Mouse (Mus musculus) heart, postnatal 10 days (tissue): Measurements from ENCODE around the gene Phf11d. TPM values are rescaled to one million over a fixed set of nuclear protein-coding genes. Genes with fewer than 3 reads are reported as not detected.
"Not testable (repeated sequence)": the region's sequence is repeated elsewhere in the genome, so short reads cannot be mapped to it uniquely, and the experiment has no call there.

Experiments used
- DNase-seq, 2 experiments: peaks; one replicate each; pipeline ENCODE4 v3.0.0; 2021
- intact Hi-C: fragments of 180-260 bp; cut with DNase I; formaldehyde crosslinking; loops from one replicate; pipeline ENCODE4 v1.15.1; 2025
- total RNA-seq, 2 experiments: library from RNA; stranded (reverse); gene quantifications; 2 replicates each; pipeline ENCODE4 v1.2.3; 2021

The Phf11d gene
- total RNA-seq = 1 to 10 TPM; 7.4 to 8.4 TPM

DNA sequence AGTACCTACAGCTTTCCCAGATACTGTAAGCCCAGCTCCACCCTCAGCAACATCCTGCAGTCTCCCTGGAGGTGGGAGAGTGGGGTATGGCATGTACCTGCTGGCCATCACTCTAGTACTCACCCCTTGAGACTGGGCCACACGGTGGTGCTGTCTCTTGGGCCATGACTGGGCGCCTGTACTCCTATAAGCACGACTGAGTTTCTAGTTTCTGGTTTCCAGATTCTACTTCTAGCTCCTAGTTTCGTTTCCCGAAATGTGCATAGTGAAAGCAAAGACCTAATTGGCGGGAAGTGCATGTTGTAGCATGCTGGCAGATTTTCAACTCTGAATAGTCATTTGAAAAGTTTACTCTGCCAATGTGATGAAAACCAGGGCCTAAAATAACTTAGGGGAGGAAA lies at the start of gene Phf11d:
Phf11d (minus strand) TSS at position 227 of the 401 bp plus-strand sequence.
- intact Hi-C loops = loop anchor here (1.0 kb wide), 1 partner anchor 75 kb away; the partner anchor contains the start of genes Cab39l and Setdb2
- peak; percentile 73 to 74 for DNase-seq

DNA sequence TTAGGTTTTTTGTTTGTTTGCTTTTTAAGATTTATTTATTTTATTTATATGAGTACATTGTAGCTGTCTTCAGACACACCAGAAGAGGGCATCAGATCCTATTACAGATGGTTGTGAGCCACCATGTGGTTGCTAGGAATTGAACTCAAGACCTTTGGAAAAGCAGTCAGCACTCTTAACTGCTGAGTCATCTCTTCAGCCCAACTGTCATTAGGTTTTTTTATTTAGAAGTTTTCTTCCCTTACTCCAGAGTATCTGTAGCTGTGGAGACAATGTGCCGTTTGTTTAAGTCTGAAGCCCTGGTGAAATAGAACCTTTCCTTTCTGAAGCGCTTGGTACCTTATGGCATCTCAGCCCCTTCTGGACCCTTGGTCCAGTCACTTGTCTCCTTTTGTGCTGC lies 49.7 kb upstream of the Phf11d start:
- DNase-seq, intact Hi-C loops: not testable (repeated sequence)

DNA sequence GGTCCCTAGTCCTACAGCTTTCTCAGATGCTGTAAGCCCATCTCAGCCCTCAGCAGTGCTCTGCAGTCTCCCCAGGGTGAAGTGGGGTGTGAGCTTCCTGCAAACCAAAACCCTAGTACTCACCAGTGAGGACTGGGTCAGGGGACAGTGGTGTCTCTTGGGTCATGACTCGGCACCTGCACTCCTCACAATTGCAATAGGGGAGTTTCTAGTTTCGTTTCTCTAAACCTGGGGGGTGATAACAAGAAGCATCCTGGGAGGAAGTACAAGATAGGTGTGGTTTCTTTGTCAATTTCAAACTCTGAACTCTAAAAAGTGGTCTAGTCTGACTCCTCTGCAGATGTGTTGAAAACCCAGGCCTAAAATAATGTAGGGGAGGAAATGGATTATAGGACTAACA lies 31.7 kb upstream of the Phf11d start:
- DNase-seq = no peak
- intact Hi-C loops = no loop called here

DNA sequence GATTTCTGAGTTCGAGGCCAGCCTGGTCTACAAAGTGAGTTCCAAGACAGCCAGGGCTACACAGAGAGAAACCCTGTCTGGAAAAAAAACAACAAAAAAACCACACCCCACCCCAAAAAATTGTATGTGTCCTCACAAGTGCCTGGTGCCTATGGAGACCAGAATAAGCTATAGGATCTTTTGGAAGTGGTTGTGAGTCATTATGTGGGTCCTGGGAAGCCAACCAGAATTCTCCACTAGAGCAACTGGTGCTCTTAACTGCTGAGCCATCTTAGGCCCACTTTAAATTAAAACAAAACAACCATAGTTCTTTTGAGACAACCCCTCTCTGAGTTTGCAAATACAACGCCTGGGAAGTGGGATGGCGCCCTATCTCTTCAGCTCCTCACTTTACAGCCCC lies 30.0 kb upstream of the Phf11d start, which contains the start of gene Phf11c:
Phf11c (minus strand) TSS at position 101 of the 400 bp plus-strand sequence.
- intact Hi-C loops = no loop called here

DNA sequence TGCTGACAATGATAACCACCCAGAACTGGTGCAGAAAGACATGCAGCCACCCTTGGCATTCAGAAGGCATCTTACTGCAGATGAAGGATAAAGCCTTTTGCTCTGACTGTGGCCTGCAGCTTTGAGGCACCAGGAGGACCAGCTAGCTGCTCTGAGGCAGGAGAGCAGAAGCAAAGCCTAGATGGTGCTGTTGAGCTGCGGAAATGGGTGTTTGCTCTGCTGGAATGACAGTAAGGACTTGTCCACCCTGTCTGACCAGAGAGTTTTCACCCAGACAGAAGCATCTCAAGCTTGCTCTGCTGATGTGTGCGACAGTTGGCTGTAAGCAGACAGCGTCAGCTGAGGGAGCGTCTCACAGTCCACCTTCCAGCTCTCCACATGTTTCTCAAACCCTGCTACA lies 24.9 kb upstream of the Phf11d start:
- intact Hi-C loops = not testable (repeated sequence)
- peak; percentile 43 to 59 for DNase-seq

More for the DNA sequence above, 30.0 kb upstream of the Phf11d start, which contains the start of gene Phf11c:
- DNase-seq = no peak

DNA sequence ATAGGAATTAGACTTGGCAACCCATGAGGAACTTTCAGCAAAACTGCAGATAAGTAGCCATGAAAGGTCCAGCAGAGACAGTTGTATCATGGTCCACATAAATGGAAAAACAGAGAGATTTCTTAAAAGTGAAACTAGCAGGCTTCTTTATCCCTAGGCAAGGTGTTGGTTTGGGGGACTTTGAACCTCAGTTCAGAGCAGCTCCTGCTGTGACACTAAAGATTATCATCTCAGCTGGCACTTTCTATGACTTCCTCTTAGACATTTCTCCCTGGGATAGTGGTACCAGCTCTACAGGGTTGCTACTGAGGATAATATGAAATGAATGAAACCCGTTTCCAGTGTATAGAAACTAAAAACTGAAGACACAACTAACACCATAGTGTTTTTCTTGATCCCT lies 24.3 kb upstream of the Phf11d start:
- DNase-seq = no peak
- intact Hi-C loops = loop anchor here (2.0 kb wide), 1 partner anchor 167 kb away; no protein-coding TSS in a partner anchor

DNA sequence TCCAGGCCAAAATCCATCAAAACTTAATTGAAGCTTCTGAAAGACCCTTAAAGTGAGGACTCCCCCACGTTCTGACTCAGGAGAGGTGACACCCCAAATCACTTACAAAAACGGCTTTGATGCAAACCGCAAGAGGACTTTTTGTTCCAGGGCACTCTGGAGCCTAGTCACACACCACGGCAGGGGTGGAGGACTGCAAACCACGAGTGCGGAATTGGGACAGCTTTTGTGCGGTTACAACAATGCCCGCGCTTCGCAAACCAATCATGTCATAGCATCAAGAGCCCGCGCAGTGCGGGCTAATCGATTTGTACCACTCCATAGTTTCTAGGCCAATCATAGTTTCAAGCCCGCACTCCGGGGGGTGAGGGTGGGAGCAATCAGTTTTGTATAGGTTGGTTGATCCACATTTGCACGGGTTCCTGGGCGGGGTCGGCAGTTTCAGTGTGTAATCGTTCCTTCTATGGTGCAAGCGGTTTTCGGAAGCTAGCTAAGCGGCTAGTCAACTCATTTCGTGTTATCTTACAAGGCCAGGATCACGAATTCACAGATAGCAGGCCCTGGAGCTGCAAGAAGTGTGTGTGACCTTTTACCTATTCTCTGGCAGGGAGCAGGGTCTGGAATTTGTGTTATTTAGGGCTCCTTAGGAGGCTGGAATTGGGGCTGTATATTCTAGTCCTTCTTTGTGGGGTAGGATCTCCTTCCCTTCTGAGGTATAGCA lies 5.2 kb upstream of the Phf11d start:
- intact Hi-C loops = no loop called here
- DNase-seq = no peak

DNA sequence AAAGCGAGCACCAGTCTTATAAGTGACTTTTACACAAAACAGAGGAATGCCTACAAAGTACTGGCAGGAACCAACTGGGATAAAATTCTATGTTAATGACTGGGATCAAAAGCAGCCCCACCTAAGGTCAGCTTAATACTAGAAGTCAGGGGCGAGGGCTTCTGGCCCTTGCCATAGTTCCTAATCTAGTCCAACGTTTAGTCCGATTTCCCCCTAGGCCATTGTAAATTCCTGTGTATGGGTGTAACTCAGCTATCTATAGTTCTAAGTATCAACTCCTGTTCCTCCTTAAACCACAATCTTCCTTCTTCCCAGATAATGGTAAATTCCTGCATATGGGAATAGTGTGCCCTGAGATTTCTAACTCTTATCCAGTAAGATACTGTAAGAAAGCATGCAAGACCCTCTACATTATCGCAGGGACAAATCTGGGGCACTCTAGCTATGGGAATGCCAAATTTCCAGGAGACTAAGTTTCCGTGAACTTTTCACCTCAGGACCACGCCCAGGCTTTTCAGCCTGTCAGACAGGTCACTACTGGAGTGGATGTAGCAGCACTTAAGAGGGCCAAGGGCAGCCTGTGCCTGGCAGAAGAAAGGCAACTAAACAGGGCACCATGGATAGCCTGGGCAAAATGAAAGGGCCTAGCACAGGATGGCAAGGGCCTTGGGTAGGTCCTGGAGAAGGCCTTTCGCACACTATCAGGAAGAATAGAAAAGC lies 1.3 kb upstream of the Phf11d start:
- intact Hi-C loops = no loop called here
- DNase-seq = no peak

DNA sequence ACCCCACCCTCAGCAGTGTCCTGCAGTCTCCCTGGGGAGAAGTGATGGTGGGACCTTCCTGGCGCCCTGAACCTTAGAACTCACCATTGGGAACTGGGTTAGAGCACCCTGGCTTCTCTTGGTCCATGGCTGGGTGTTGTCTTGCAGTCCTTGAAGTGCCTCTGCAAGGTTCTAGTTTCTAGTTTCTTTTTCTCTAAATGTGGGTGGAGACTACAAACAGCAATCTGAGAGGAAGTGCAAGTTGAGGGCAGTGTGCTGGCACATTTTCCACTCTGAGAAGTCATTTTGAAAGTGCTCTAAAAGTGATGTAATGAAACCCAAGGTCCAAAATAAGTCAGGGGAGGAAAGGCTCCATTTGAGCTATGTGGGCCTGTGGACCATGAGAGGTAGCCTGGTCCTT lies 24.1 kb downstream of the Phf11d start, which contains the start of gene Phf11b:
Phf11b (minus strand) TSS at position 163 of the 400 bp plus-strand sequence.
- intact Hi-C loops = not testable (repeated sequence)
- DNase-seq = peak; percentile 4 to 5

DNA sequence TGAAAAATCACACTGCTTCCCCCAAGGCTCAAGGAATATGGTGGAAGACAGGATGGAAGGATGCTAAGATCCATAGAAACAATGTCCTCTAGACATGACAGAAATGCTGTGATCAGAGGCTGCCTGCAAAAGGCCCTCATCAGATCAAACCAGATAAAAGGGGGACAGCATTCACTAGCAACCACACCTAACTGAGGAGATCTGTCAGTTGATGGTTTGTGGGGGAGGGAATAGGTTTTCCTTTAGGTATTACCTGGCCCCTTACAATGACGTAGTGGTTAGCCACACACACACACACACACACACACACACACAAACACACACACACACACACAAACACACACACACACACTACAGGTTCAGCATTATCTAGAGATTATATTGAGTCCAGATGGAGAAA lies 25.7 kb downstream of the Phf11d start:
- no peak for DNase-seq
- intact Hi-C loops = no loop called here

DNA sequence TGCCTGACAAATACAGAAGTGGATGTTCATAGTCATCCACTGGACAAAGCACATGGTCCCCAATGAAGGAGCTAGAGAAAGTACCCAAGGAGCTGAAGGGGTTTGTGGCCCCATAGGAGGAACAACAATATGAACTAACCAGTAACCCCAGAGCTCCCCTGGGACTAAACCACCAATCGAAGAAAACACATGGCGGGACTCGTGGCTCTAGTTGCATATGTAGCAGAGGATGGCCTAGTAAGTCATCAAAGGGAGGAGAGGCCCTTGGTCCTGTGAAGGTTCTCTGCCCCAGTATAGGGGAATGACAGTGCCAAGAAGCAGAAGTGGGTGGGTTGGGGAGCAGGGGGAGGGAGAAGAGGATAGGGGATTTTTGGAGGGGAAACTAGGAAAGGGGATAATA lies 29.2 kb downstream of the Phf11d start:
- intact Hi-C loops, DNase-seq: not testable (repeated sequence)

DNA sequence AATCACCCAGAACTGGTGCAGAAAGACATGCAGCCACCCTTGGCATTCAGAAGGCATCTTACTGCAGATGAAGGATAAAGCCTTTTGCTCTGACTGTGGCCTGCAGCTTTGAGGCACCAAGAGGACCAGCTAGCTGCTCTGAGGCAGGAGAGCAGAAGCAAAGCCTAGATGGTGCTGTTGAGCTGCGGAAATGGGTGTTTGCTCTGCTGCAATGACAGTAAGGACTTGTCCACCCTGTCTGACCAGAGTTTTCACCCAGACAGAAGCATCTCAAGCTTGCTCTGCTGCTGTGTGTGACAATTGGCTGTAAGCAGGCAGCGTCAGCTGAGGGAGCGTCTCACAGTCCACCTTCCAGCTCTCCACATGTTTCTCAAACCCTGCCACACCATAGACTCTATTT lies 34.8 kb downstream of the Phf11d start:
- intact Hi-C loops = not testable (repeated sequence)
- peak; percentile 37 to 50 for DNase-seq

DNA sequence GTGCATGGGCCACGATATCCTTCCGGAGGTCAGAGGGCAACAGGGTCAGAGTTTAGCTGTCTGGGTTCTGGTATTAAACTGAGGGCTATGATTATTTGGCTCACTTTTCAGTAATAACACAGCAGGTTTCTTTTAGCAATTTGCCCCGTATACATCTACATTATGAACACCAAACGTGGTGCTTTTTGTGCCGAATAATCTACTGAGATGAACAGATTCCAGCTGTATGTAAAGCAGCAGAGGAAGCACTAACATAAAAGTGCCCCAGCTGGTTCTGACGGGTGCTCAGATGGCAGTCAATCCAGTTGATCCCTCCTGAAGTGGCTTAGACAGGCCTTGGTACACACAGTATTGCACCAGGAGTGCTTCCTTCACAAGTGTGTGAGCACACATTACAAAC lies 45.3 kb downstream of the Phf11d start:
- DNase-seq, intact Hi-C loops: not testable (repeated sequence)

DNA sequence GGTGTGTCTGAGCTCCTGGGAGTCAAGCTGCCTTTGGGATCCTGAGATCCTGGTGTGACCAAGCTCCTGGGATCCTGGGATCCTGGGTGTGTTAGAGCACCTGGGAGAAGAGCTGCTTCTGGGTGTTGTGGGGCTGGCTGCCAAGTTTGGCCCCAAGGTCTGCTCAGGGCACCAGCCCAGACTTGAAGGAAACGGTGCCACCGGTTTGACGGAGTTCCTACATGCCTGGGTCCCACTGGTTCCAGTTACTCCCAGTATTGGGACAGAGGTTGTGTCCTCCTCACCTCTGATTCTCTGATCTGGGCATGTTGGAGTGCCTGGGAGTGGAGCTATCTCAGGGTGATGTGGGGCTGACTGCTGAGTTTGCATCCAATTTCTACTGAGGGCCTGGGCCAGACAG lies 46.2 kb downstream of the Phf11d start:
- DNase-seq, intact Hi-C loops: not testable (repeated sequence)

Other genes starting within 250 kb of the Phf11d start
- not detected for gene 1700129C05Rik, start 222.6 kb downstream of the Phf11d start, total RNA-seq
- gene Gm5142, start 186.7 kb downstream of the Phf11d start, total RNA-seq = not detected
- 10 to 100 TPM; 15.2 to 17.8 TPM for gene Rcbtb1, start 164.3 kb downstream of the Phf11d start, total RNA-seq
- not detected for gene Gm6904, start 105.3 kb downstream of the Phf11d start, total RNA-seq
- under 1 TPM; 0.32 to 0.34 TPM for gene Phf11a, start 67.9 kb downstream of the Phf11d start, total RNA-seq
- under 1 TPM; 0.47 to 0.53 TPM for gene Phf11b, start 24.1 kb downstream of the Phf11d start, total RNA-seq
- gene Phf11c, start 29.9 kb upstream of the Phf11d start, total RNA-seq = 1 to 10 TPM; 1.0 to 1.2 TPM
- gene Setdb2, start 75.4 kb upstream of the Phf11d start, total RNA-seq = 10 to 100 TPM in 1 of 2 experiments, 1 to 10 TPM in 1; 7.1 to 13.3 TPM
- 10 to 100 TPM; 20.3 to 24.5 TPM for gene Cab39l, start 75.5 kb upstream of the Phf11d start, total RNA-seq
- 10 to 100 TPM; 37.5 to 38.9 TPM for gene Cdadc1, start 232.5 kb upstream of the Phf11d start, total RNA-seq